Mouse (Mus musculus): ENCODE results near the gene Pex11b. TPM values are rescaled to one million over a fixed set of nuclear protein-coding genes. Genes with fewer than 3 reads are reported as not detected.
"Not testable (repeated sequence)": the region's sequence is repeated elsewhere in the genome, so short reads cannot be mapped to it uniquely, and the experiment has no call there.

The Pex11b gene
- polyA plus RNA-seq, 1 experiment, result 35.4 TPM

DNA sequence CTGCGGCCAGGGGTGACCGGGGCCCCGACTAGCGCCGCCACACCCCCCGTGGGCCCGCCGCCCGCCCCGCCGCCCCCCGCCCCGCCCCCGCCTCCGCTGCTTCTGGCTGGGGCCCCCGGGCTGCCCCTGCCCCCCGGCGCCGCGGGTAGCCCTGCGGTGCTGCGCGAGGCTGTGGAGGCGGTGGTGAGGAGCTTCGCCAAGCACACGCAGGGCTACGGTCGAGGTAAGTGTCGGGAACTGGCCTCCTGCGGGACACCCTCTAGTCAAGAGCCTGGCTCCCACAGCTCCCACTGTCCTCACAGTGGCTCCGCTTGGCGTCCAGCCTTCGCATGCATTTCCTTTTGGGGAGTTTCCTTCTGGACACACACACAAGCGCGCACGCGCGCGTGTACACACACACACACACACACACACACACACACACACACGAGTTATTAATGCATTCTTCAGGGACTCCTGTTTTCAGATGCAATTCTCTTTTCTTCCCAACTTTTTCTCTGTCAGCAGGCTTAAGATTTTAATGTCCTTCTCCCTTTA is 33.9 kb upstream of the Pex11b start:
- Histone ChIP-seq H3K4me1 (ENCODE audit: control insufficient read depth, insufficient read depth, insufficient read length, low read length) (no peaks in the 10 kb centered on the region; the same call in 1 of the 2 replicates), H3K27ac (replicated peaks; ENCODE audit: low read depth, low read length) (peak overlapping the region; percentile 70), H3K4me3 (ENCODE audit: insufficient read depth, low read depth, low read length) (peak overlapping the region; percentile 67)

- H3K4me1 ChIP-seq (ENCODE audit: control insufficient read depth, insufficient read depth, insufficient read length, low read length), result no peaks in the 10 kb centered on the region
- H3K4me3 ChIP-seq (ENCODE audit: insufficient read depth, low read depth, low read length), result peak overlapping the region; percentile 67
- H3K27ac ChIP-seq (replicated peaks; ENCODE audit: low read depth, low read length), result peak overlapping the region; percentile 70
These were observed 33.1 kb upstream of the Pex11b start for GRCm38 (mm10) chr3:96601941-96602703.

DNA sequence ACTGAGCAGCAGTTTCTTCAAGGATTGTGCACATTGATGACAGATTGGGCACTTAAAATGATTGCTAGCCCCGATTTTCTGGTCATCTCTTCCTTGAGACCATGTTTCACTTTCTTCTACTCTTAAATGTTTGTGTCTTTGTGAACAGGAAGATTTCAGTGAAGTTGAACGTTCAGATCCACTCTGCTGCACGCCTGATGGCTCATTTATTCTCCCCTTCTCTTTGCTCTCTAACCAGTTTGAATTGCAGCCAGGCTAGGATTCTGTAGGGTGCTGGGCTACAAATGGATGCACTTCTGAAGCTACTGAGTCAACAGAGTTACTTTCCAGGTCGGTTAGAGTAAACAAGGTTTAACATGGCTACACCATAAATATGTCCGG is 32.5 kb upstream of the Pex11b start:
- Histone ChIP-seq H3K4me1 (ENCODE audit: control insufficient read depth, insufficient read depth, insufficient read length, low read length) (no peaks in the 10 kb centered on the region), H3K27ac (replicated peaks; ENCODE audit: low read depth, low read length) (peak overlapping the region; percentile 70), H3K4me3 (ENCODE audit: insufficient read depth, low read depth, low read length) (peak overlapping the region; percentile 16)

DNA sequence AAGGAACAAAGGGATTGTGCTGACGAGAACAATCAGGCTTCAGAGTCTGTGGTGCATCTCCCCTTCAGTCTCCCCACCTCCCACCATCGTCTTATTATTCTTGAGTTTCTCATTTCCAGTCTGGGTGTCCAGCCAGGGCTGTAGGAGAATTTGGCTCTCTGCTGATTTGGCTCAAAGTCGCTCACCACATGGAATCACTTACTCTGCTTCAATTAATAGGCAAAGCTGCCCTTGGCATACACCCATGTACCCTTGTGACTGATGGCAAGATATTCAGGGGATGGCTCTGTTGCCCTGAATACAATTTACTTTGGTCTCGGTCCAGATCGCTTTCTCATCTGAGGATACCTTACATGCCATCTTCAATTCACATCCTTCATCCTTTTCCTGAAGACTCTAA is 31.9 kb upstream of the Pex11b start:
- Histone ChIP-seq H3K4me1 (ENCODE audit: control insufficient read depth, insufficient read depth, insufficient read length, low read length) (no peaks in the 10 kb centered on the region), H3K4me3 (ENCODE audit: insufficient read depth, low read depth, low read length) (no peak overlapping the region), H3K27ac (replicated peaks; ENCODE audit: low read depth, low read length) (no peak overlapping the region)

- not testable (repeated sequence) for H3K4me3 ChIP-seq (ENCODE audit: insufficient read depth, low read depth, low read length); H3K4me1 ChIP-seq (ENCODE audit: control insufficient read depth, insufficient read depth, insufficient read length, low read length)
These were observed 29.2 kb upstream of the Pex11b start for GRCm38 (mm10) chr3:96606007-96606406.

DNA sequence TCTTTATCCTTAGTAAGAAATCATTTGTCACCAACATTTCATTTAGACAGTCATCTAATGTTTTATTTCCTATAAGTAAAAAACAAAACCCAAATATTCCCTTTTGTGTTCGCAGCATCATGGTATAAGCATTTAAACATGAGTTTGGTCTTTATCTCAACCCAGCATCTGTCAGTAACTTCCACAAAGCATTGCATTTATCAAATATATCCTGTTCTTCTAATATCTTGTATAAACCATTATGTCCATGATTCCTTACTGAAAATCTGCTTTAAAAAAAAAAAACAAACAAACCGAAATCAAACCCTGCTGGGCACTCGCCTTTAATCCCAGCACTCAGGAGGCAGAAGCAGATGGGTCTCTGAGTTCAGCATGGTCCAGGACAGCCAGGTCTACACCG is 28.6 kb upstream of the Pex11b start:
- H3K4me1 ChIP-seq (ENCODE audit: control insufficient read depth, insufficient read depth, insufficient read length, low read length), result no peaks in the 10 kb centered on the region

More at GRCm38 (mm10) chr3:96606007-96606406, 29.2 kb upstream of the Pex11b start:
- not testable (repeated sequence) for H3K27ac ChIP-seq (replicated peaks; ENCODE audit: low read depth, low read length)

DNA sequence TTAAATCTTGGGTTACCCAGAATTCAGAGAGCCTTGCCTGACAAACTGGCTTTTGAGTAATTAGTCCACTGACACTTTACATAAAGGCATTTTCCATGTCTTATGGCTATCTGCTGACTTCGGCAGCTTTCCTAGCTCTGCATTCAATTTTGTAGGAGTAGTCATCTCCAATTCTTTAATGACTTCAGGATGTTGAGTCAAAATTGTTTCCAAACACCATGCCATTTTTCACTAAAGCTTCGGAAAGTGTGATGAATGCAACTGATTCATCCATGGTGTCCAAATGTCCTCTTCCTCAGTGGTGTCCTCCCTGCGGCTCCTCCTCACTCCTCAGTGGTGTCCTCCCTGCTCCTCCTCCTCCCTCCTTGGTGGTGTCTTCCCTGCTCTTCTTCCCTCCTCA is 17.2 kb upstream of the Pex11b start:
- H3K4me3 ChIP-seq (ENCODE audit: insufficient read depth, low read depth, low read length), result no peak overlapping the region
- no peaks in the 10 kb centered on the region for H3K4me1 ChIP-seq (ENCODE audit: control insufficient read depth, insufficient read depth, insufficient read length, low read length)
- no peak overlapping the region for H3K27ac ChIP-seq (replicated peaks; ENCODE audit: low read depth, low read length)

More for the DNA sequence above, 28.6 kb upstream of the Pex11b start:
- H3K4me3 ChIP-seq (ENCODE audit: insufficient read depth, low read depth, low read length), result no peak overlapping the region
- no peak overlapping the region for H3K27ac ChIP-seq (replicated peaks; ENCODE audit: low read depth, low read length)

DNA sequence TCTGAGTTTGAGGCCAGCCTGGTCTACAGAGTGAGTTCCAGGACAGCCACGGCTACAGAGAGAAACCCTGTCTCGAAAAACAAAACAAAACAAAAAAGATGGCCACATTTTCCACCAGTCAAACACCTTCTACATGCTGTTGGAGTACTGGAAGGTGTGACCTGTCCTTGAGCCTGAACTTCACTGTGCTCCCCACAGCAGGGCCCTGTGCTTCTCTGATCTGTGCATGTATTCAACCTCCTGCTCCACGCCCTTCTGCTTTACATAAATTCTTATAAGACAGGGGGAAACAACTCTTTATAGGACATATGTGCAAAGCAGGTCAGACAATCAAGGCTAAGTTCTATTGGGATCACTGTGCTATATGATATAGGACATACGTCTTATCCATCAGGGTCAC is 12.0 kb upstream of the Pex11b start:
- no peaks in the 10 kb centered on the region for H3K4me1 ChIP-seq (ENCODE audit: control insufficient read depth, insufficient read depth, insufficient read length, low read length)
- H3K27ac ChIP-seq (replicated peaks; ENCODE audit: low read depth, low read length), result no peak overlapping the region
- H3K4me3 ChIP-seq (ENCODE audit: insufficient read depth, low read depth, low read length), result no peak overlapping the region

- H3K4me3 ChIP-seq (ENCODE audit: insufficient read depth, low read depth, low read length), result peak within 1 kb of the TSS; percentile 90
- 0 out of 2 replicates have a peak, but pooled peaks cover 2% of the 10 kb centered on the region for H3K4me1 ChIP-seq (ENCODE audit: control insufficient read depth, insufficient read depth, insufficient read length, low read length)
- H3K27ac ChIP-seq (replicated peaks; ENCODE audit: low read depth, low read length), result peak within 1 kb of the TSS; percentile 98
These were observed 5.2 kb upstream of the Pex11b start, which contains the start of gene Rbm8a for GRCm38 (mm10) chr3:96629729-96630600. Rbm8a (plus strand) TSS chr3:96629933.

DNA sequence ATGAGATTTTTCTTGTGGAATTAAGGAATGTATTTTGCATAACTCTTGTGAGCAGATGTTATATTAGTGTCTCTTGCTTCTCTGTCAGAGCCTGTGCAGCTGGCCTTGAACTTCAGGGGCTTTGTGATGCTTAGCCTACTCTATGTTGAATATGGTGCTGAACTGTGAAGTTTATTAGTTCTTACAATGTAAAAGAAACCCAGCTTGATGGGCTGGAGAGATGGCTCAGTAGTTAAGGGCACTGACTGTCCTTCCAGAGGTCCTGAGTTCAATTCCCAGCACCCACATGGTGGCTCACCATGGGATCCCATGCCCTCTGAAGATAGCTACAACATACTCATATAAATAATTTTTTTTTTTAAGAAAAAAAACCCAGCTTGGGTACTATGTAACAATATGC is 3.1 kb upstream of the Pex11b start:
- no peak overlapping the region for H3K27ac ChIP-seq (replicated peaks; ENCODE audit: low read depth, low read length)
- H3K4me3 ChIP-seq (ENCODE audit: insufficient read depth, low read depth, low read length), result no peak overlapping the region
- 0 out of 2 replicates have a peak, but pooled peaks cover 2% of the 10 kb centered on the region for H3K4me1 ChIP-seq (ENCODE audit: control insufficient read depth, insufficient read depth, insufficient read length, low read length)

- Histone ChIP-seq H3K27ac (replicated peaks; ENCODE audit: low read depth, low read length) (no peak overlapping the region), H3K4me3 (ENCODE audit: insufficient read depth, low read depth, low read length) (no peak overlapping the region), H3K4me1 (ENCODE audit: control insufficient read depth, insufficient read depth, insufficient read length, low read length) (0 out of 2 replicates have a peak, but pooled peaks cover 2% of the 10 kb centered on the region)
These were observed 1.2 kb upstream of the Pex11b start for GRCm38 (mm10) chr3:96634015-96634414.

DNA sequence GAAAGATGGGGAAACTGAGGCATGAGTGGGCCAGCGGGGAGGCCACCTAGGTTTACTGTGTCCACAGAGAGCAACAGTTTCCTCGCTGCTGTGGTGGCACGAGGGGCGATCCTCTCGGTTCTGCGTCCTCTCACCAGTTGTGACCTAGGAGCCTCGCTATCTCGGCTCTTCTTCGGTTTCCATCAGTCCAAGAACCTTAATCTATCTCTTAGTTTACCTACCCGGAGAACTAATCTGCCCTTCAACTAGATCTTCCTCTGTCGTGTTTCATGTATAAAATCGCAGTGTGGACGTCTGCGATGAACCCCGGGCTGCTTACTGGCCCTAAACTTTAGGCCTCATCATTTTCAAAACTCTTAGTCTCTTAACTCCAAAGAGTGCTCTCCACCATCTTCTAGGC is 730 bp downstream of the Pex11b start:
- H3K27ac ChIP-seq (replicated peaks; ENCODE audit: low read depth, low read length), result peak overlapping the region; percentile 36; the same call in 1 of the 2 replicates
- no peaks in the 10 kb centered on the region for H3K4me1 ChIP-seq (ENCODE audit: control insufficient read depth, insufficient read depth, insufficient read length, low read length)
- H3K4me3 ChIP-seq (ENCODE audit: insufficient read depth, low read depth, low read length), result peak overlapping the region; percentile 76

DNA sequence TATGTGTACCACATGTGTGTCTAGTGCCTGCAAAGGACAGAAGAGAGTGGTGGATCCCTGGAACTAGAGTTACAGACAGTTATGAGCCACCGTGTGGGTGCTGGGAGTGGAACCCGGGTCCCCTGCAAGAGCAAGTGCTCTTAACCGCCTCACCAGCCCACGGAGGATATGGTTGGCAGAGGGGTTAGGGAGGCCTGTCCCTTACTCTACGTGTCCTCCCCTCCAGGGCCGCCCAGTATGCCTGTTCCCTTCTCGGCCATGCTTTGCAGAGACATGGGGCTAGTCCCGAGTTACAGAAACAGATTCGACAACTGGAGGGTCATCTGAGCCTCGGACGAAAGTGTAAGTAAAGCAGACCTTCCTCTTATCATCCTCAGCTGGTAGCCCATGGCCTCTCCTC is 1.3 kb downstream of the Pex11b start:
- Histone ChIP-seq H3K4me3 (ENCODE audit: insufficient read depth, low read depth, low read length) (peak overlapping the region; percentile 76), H3K27ac (replicated peaks; ENCODE audit: low read depth, low read length) (no peak overlapping the region)

DNA sequence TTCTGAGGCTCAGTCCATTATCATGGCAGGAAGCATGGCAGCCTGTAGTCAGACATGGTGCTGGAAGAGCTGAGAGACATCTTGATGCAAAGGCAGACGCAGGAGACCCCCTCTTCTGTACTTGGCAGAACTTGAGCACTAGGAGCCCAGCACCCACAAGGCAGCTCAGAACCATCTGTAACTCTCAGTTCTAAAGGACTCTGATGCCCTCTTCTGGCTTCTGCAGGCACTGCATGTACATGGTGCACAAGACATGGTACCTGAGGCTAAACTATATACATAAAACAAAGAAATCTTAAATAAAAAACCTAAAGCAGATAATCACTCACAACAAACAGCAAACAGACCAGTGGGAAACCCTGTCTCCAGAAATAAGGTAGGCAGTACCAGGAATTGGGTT is 4.0 kb downstream of the Pex11b start:
- Histone ChIP-seq H3K4me3 (ENCODE audit: insufficient read depth, low read depth, low read length) (no peak overlapping the region), H3K4me1 (ENCODE audit: control insufficient read depth, insufficient read depth, insufficient read length, low read length) (no peaks in the 10 kb centered on the region), H3K27ac (replicated peaks; ENCODE audit: low read depth, low read length) (no peak overlapping the region)

More for the DNA sequence above, 1.3 kb downstream of the Pex11b start:
- no peaks in the 10 kb centered on the region for H3K4me1 ChIP-seq (ENCODE audit: control insufficient read depth, insufficient read depth, insufficient read length, low read length)

DNA sequence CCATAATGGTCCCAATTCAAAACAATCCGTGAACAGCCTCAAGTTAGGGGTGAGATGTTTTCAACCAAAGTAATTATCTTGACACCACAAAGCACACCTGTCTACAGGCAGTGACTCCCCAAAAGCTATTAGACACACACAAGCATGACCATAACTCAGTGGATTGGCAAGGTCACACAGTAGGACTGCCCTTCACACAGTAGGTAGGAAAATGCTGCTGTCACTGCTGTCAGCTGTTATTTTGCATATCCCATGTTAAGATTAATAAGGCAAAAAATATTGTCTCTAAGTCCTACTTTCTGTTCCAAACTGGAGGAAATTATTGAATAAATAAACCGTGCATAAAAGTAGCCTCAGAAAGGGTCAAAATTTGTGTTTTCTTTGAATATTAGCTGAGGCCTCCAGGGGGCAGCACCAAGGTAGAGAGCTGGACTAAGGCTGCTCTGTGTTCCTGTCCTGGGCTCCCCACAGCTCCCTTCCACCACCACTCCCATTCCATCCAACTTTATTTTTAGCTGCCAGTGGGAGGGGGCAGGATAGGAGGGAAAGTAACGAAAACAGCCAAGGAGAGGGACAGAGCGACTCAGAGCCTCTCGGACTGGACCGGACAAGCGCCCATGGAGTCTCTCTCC is 10.0 kb downstream of the Pex11b start, which contains the start of gene Itga10:
Itga10 (plus strand) TSS at position 567 of the 632 bp plus-strand sequence.
- Histone ChIP-seq H3K27ac (replicated peaks; ENCODE audit: low read depth, low read length) (no peak within 1 kb of the TSS), H3K4me1 (ENCODE audit: control insufficient read depth, insufficient read depth, insufficient read length, low read length) (no peaks in the 10 kb centered on the region), H3K4me3 (ENCODE audit: insufficient read depth, low read depth, low read length) (no peak within 1 kb of the TSS)
